Mouse (Mus musculus): ENCODE data around the gene Mamstr.

Gene Mamstr

GRCm38 (mm10) chr7:45695098-45695497, 55.3 kb downstream of the Mamstr start:
- no peak for DNase-seq
